Mouse (Mus musculus): ENCODE data around the gene Sdk1.

The Sdk1 gene

GRCm38 (mm10) chr5:141240841-141241543, at the start of gene Sdk1:
Sdk1 (plus strand) TSS chr5:141241490.
- DNase-seq: peak; percentile 93

GRCm38 (mm10) chr5:141197278-141197677, 44.0 kb upstream of the Sdk1 start:
- DNase-seq: no peak

DNA sequence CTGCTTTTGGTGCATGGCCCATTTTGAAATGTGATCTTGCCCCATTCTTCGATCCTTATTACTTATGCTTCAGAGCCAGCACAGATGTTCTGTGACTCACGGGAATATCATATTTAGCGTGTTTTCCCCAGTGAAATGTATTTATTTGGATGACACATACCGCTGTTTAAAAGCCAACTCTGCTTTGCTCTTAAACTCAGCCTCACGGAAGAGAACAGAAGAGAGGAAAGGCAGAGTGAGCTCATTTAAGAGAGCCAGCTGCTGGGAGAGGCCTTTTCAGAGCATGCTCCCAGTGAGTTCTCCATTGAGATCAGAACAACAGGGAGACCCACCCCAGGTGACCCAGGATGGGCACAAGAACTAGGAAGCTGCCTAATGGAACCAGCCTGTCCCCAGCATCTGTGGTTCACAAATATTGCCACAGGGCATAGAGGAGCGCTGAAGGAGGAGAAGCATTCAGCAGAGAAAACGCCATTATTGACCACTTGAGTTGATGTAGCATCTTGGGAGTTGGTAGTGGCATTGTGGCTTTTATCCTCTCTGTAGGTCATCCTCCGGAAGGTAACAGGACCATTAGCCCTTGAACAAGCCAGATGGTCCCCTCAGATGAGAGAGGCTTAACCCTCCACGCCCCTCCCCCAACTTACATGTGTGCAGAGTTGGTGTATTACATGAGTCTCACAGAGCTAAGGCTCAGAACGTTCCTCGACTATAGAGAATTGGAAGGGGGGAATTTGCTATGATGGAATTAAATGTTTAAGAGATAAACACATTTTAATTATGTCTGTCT, 38.8 kb upstream of the Sdk1 start:
- no peak for DNase-seq

- DNase-seq: no peak
Measured at GRCm38 (mm10) chr5:141207061-141207460, 34.2 kb upstream of the Sdk1 start.

DNA sequence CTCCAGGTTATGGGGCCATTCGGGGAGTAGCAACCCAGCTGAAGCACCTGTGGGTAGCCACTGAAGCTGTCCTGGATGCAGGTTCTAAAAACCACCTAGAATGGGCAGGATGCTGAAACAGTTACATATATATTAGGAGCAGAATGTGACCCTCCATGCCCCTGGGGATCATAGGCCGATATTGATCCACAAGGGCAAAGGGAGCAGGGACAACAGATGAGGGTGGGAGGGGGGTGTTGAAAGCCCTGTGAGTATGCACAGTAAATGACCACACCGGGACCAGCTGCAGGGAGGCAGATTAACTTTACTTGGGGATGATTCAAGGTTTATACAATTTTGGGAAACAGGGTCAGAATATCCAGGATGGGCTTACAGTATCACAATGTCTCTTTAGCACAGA, 16.0 kb upstream of the Sdk1 start:
- no peak for DNase-seq

GRCm38 (mm10) chr5:141234326-141234725, 7.0 kb upstream of the Sdk1 start:
- DNase-seq: no peak

DNA sequence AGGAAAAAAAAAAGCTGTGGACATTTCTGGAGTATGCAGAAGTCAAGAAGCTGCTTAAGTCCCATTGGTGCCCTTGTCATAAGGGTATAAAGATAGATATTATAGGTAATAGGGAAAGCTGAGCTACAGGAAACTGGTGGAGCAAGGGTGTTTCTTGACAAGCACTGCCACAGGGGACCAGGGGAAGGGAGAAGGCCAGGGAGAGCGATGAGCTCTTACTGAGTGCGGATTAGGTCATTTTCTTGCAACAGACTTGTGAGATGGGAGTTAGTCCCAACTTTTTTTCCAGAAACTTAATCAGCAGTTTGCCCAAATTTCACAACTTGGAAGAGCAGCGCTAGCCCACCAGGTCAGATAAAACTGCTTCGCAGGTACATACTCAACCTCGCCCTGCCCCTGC, 1.9 kb upstream of the Sdk1 start:
- no peak for DNase-seq

GRCm38 (mm10) chr5:141240441-141240840, 849 bp upstream of the Sdk1 start:
- DNase-seq: no peak

- DNase-seq: no peak
Measured at GRCm38 (mm10) chr5:141241645-141242284, 475 bp downstream of the Sdk1 start.

GRCm38 (mm10) chr5:141243253-141243965, 2.1 kb downstream of the Sdk1 start:
- peak; percentile 4 for DNase-seq

GRCm38 (mm10) chr5:141264253-141264652, 23.0 kb downstream of the Sdk1 start:
- no peak for DNase-seq

DNA sequence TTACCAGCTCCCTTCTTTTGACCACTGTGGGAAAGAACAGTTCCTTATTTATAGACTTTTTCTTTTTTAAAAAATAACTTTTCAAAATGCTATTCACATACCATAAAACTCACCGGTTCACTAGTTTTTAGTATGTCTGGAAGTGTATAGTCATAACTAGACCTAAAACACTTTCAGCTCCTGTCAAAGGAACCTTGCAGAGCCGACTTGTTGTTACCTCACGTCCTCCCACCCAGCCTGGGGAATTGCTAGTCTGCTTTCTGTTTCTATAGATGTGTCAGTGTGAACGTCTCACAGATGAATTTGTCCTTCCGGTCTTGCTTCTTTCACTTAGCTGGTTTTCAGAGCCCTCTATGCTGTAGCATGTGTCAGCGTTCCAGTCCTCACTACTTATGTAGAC, 35.8 kb downstream of the Sdk1 start:
- no peak for DNase-seq

GRCm38 (mm10) chr5:141281751-141282150, 40.5 kb downstream of the Sdk1 start:
- DNase-seq: no peak

DNA sequence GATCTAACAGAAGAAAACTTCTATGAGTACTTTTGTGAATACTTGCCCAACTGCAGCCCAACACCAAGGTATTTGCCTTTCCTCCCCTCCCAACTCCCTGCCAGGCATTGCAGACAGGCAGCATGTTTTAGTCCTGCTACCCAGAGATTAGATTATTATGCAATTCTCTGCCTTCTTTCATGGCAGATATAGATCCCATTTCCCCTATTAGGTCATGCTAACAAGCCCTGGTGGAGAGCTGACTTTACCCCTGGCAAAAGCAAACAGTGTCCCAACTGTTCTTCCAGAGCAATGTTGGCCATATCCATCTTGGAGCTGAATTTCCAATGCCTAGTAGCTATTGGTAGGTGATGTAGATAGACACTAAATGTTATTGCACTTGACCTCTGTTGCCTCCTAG, 48.3 kb downstream of the Sdk1 start:
- no peak for DNase-seq

DNA sequence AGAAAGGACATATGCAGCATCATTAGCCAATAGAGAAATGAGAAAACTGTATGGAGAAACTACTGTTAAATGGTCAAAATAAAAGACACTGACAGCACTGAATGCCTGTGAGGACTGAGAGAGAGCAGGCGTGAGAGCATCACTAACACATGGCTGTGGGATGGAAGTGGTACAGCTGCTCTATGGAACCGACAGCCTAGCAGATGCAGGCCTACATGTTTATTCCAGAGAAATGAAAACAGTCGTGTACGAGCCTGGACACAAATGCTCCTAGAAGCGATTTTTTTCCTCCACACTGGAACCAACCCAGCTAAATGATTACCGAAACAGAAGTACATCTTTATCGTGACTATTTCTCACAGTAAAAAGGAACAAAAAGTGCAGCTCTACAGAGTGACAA, 54.0 kb downstream of the Sdk1 start:
- DNase-seq: no peak

GRCm38 (mm10) chr5:141302287-141302694, 61.0 kb downstream of the Sdk1 start:
- no peak for DNase-seq

DNA sequence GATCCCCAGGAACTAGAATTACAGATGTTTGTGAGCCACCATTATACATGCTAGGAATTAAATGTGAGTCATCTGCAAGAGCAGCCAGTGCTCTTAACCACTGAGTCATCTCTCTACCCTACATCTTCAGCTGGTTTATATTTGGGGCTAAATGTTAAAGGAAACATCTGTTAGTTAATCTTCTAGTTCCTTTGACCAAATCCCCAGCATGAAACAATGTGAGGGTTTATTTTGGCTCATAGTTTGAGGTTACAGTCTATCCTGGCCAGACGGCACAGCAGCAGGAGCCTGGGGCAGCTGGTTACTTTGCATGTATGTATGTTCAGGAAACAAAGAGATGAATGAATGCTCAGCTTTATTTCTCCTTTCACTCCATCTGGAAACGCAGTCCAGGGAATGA, 62.5 kb downstream of the Sdk1 start:
- no peak for DNase-seq

DNA sequence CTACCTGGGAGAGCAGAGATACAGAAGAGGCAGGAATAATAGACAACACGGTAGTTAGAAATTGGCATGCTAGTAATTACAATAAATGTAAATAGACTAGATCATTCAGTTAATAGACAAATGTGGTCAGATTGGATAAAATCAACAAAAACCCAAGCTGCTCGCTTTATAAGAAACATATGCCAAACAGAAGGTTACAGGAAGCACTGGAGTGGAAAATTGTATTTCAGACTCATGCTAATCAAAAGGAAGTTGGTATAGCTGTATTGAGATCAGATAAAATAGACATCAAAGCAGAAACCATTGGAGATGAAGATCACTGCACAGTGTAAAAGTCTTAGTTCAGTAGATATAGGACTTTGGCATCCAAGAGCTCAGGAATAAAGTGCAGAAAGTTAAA, 63.4 kb downstream of the Sdk1 start:
- no peak for DNase-seq

DNA sequence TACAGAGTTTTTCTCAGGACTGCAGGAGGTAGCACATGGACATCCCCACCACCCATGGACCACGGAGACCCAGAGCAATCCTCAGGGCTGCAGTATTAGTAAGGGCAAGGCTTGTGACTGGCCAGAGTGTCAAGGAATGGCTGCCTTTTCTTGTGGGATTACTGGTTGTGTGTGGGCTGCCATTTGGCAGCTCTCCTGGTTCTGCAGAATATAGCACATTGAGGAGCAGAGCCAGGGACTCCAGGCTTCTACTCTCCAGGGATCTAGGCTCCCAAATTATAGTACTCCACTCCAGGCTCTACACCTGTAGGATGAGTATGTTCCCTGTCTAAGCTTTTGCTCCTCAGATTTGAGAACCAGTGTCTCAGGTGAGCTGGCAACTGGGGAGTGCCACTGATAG, 69.4 kb downstream of the Sdk1 start:
- no peak for DNase-seq

GRCm38 (mm10) chr5:141311801-141312200, 70.5 kb downstream of the Sdk1 start:
- DNase-seq: no peak

DNA sequence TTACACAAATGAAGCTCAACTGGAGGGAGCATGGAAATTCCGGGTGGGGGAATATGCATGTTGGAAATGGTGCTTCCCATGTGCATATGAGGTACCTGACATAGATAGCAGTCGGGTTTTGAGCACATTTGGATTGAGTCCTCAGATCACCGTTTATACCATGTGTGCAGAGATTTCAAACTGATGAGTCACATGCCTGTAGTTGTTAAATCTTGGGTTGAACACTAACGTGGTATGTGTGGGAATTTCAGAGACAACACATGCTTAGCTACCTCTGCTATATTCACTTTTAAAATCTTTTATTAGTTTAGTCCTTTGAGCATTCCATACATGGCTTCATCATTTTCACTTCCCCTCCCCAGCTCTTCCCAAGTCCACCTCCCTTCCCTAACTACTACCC, 71.0 kb downstream of the Sdk1 start:
- DNase-seq: no peak

GRCm38 (mm10) chr5:141317095-141317494, 75.8 kb downstream of the Sdk1 start:
- no peak for DNase-seq

DNA sequence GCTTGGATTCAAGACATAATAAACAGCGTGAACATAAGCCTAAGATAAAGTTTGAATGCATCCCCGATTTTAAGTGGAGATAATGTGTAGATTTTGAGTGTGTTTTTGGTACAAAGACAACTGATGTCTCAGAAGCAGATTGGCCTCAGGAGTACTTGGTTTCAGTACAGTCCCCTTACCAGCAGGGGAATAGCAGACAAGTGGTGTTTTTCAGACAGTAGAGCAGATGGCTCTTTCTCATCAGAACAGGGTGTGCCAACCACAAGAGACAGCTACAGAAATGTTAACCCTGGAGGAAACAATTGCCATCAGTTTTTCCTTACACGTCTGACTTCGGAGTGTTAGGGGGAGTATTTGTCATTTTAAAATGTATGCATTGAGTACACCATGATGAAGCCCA, 83.6 kb downstream of the Sdk1 start:
- no peak for DNase-seq

Data from kidney, adult 18-20 months (tissue).